Mouse (Mus musculus) spleen, adult 12 weeks (tissue): ENCODE measurements around the gene Prex1.
A peak's percentile ranks its signal among the peaks of the same experiment; 100 is the strongest.

Source experiments
- DNase-seq: peaks from one replicate; pipeline ENCODE4 v3.0.0; 2022; ENCODE audit warnings: low spot score

The Prex1 gene

GRCm38 (mm10) chr2:166601420-166601819 is 112.2 kb downstream of the Prex1 start:
- no peak for DNase-seq

GRCm38 (mm10) chr2:166598453-166599155 is 115.0 kb downstream of the Prex1 start:
- no peak for DNase-seq

GRCm38 (mm10) chr2:166597763-166598162 is 115.9 kb downstream of the Prex1 start:
- no peak for DNase-seq

GRCm38 (mm10) chr2:166592034-166592912 is 121.4 kb downstream of the Prex1 start:
- DNase-seq: peak; percentile 63

- no peak for DNase-seq
Measured at GRCm38 (mm10) chr2:166584491-166584890, 129.1 kb downstream of the Prex1 start.

GRCm38 (mm10) chr2:166583292-166583691 is 130.3 kb downstream of the Prex1 start:
- no peak for DNase-seq

GRCm38 (mm10) chr2:166581881-166582583 is 131.6 kb downstream of the Prex1 start:
- DNase-seq: no peak

- no peak for DNase-seq
Measured at GRCm38 (mm10) chr2:166579793-166580192, 133.8 kb downstream of the Prex1 start.

- DNase-seq: no peak
Measured at GRCm38 (mm10) chr2:166579361-166579760, 134.3 kb downstream of the Prex1 start.

- DNase-seq: no peak
Measured at GRCm38 (mm10) chr2:166575419-166575818, 138.2 kb downstream of the Prex1 start.

- peak; percentile 56 for DNase-seq
Measured at GRCm38 (mm10) chr2:166574934-166575333, 138.7 kb downstream of the Prex1 start.

GRCm38 (mm10) chr2:166573621-166574020 is 140.0 kb downstream of the Prex1 start:
- DNase-seq: no peak

GRCm38 (mm10) chr2:166572297-166572696 is 141.3 kb downstream of the Prex1 start:
- no peak for DNase-seq

- DNase-seq: no peak
Measured at GRCm38 (mm10) chr2:166569182-166569581, 144.4 kb downstream of the Prex1 start.

- no peak for DNase-seq
Measured at GRCm38 (mm10) chr2:166565503-166565902, 148.1 kb downstream of the Prex1 start.

GRCm38 (mm10) chr2:166564455-166564854 is 149.2 kb downstream of the Prex1 start:
- peak; percentile 56 for DNase-seq

- DNase-seq: peak; percentile 65
Measured at GRCm38 (mm10) chr2:166563890-166564289, 149.7 kb downstream of the Prex1 start.

- no peak for DNase-seq
Measured at GRCm38 (mm10) chr2:166563076-166563475, 150.6 kb downstream of the Prex1 start.

- no peak for DNase-seq
Measured at GRCm38 (mm10) chr2:166561781-166562180, 151.9 kb downstream of the Prex1 start.

- DNase-seq: no peak
Measured at GRCm38 (mm10) chr2:166560826-166561225, 152.8 kb downstream of the Prex1 start.

GRCm38 (mm10) chr2:166559531-166559930 is 154.1 kb downstream of the Prex1 start:
- no peak for DNase-seq

- DNase-seq: peak; percentile 35
Measured at GRCm38 (mm10) chr2:166555508-166555907, 158.1 kb downstream of the Prex1 start.

- DNase-seq: no peak
Measured at GRCm38 (mm10) chr2:166554169-166554505, 159.5 kb downstream of the Prex1 start.
